Mouse (Mus musculus) cerebellum, adult 9-10 months (tissue): ENCODE measurements around the gene Nudcd2.

Source experiments
- DNase-seq: peaks from one replicate; pipeline ENCODE4 v3.0.0; 2022

Gene Nudcd2

GRCm38 (mm10) chr11:40755968-40756367, 22.5 kb downstream of the Nudcd2 start:
- DNase-seq, result no peak

- peak; percentile 58 for DNase-seq
Measured at GRCm38 (mm10) chr11:40759896-40760295, 26.4 kb downstream of the Nudcd2 start.

GRCm38 (mm10) chr11:40763395-40763794, 29.9 kb downstream of the Nudcd2 start:
- DNase-seq, result no peak

- DNase-seq, result no peak
Measured at GRCm38 (mm10) chr11:40764690-40765089, 31.2 kb downstream of the Nudcd2 start.

- DNase-seq, result peak; percentile 25
Measured at GRCm38 (mm10) chr11:40775315-40776269, 42.1 kb downstream of the Nudcd2 start.

- DNase-seq, result no peak
Measured at GRCm38 (mm10) chr11:40781857-40782256, 48.4 kb downstream of the Nudcd2 start.

- no peak for DNase-seq
Measured at GRCm38 (mm10) chr11:40783346-40783745, 49.9 kb downstream of the Nudcd2 start.

- DNase-seq, result no peak
Measured at GRCm38 (mm10) chr11:40784326-40784725, 50.9 kb downstream of the Nudcd2 start.

GRCm38 (mm10) chr11:40786900-40787299, 53.4 kb downstream of the Nudcd2 start:
- DNase-seq, result no peak
